Mouse (Mus musculus) hindbrain, embryonic 11.5 days (tissue): ENCODE results near the gene Gpatch2l. TPM values are rescaled to one million over a fixed set of nuclear protein-coding genes. Genes with fewer than 3 reads are reported as not detected.

Experiments used
- ATAC-seq: fragments of 200-750 bp; cut with Nextera tagmentation; 2 replicates; pipeline ENCODE4 v1.8.0; 2017; ENCODE audit warnings: mild to moderate bottlenecking, moderate TSS enrichment, moderate library complexity; ENCODE audit not compliant: low FRiP score
- DNase-seq: peaks from one replicate; pipeline ENCODE4 v3.0.0-alpha.2; 2015; ENCODE audit warnings: low spot score
- H3K27ac ChIP-seq: fragments of 300-500 bp; sonication (generic); 2 replicates; pipeline ENCODE4 v1.5.1; 2014; ENCODE audit warnings: mild to moderate bottlenecking, low read depth, low read length
- H3K27me3 ChIP-seq: fragments of 300-500 bp; sonication (generic); 2 replicates; pipeline ENCODE4 v1.6.1; 2014; ENCODE audit warnings: mild to moderate bottlenecking, low read length, moderate library complexity, mixed read lengths; ENCODE audit not compliant: control insufficient read depth, insufficient read depth
- H3K36me3 ChIP-seq: fragments of 300-500 bp; sonication (generic); 2 replicates; pipeline ENCODE4 v1.6.1; 2014; ENCODE audit warnings: mild to moderate bottlenecking, low read length, moderate library complexity, mixed read lengths; ENCODE audit not compliant: control insufficient read depth, insufficient read depth
- H3K4me1 ChIP-seq: fragments of 300-500 bp; sonication (generic); replicated peaks from 2 replicates; pipeline ENCODE4 v1.6.1; 2014; ENCODE audit warnings: low read length, mixed read lengths; ENCODE audit not compliant: control insufficient read depth, insufficient read depth
- H3K4me2 ChIP-seq: fragments of 300-500 bp; sonication (generic); replicated peaks from 2 replicates; pipeline ENCODE4 v1.6.1; 2014; ENCODE audit warnings: mild to moderate bottlenecking, low read depth, low read length
- H3K4me3 ChIP-seq: fragments of 300-500 bp; sonication (generic); 2 replicates; pipeline ENCODE4 v1.5.1; 2014; ENCODE audit warnings: low read depth, low read length
- H3K9ac ChIP-seq: fragments of 300-500 bp; sonication (generic); 2 replicates; pipeline ENCODE4 v1.6.1; 2014; ENCODE audit warnings: low read depth, low read length
- H3K9me3 ChIP-seq: fragments of 300-500 bp; sonication (generic); 2 replicates; pipeline ENCODE4 v1.6.1; 2016; ENCODE audit warnings: low read length; ENCODE audit not compliant: control insufficient read depth
- WGBS: fragments of 180-500 bp; shearing (Covaris S2); extraction: QIAGEN DNeasy Blood & Tissue Kit; methylation state at CpG from one replicate; pipeline ENCODE4 v1.1.7; 2014; 5-methylcytosine and 5-hydroxymethylcytosine counted together
- polyA plus RNA-seq: library from polyadenylated mRNA; unstranded; fragments of >200 nt; fragmentation: Nextera tagmentation; extraction: Ambion mirVana; gene quantifications from 2 replicates; pipeline ENCODE4 v1.2.1, GENCODE M21; 2014

Gene Gpatch2l
- polyA plus RNA-seq, 1 experiment from 2014 or later = 17.4 TPM

DNA sequence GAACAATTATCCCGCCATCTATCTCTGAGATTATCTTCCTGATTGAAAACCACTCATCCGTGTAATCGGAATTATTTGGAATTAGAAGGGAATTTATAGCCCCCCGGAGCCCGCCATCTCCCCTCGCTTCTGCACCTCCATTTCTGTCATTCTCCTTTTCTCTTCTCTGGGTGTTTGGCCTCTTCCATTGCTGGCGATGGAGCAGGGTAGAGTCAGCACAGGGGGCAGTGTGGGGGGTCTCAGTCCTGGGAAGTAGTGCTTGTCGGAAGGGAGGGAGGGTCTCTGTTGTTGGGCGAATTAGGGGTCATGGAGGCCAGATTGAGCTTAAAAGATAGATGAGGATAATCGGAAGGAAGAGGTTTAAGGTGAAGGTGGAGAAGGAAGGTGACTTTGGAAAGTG lies 89.6 kb downstream of the Gpatch2l start:
- Histone ChIP-seq H3K27me3 (no peaks in the 10 kb centered on the region), H3K27ac (no peak overlapping the region), H3K9me3 (no peaks in the 10 kb centered on the region), H3K9ac (no peak overlapping the region), H3K4me3 (no peak overlapping the region), H3K4me2 (no peak overlapping the region), H3K4me1 (no peaks in the 10 kb centered on the region), H3K36me3 (no peaks in the 10 kb centered on the region)
- WGBS = 70% methylated on average over 10 of the region's 10 CpGs
- ATAC-seq (no peak), DNase-seq (no peak)

DNA sequence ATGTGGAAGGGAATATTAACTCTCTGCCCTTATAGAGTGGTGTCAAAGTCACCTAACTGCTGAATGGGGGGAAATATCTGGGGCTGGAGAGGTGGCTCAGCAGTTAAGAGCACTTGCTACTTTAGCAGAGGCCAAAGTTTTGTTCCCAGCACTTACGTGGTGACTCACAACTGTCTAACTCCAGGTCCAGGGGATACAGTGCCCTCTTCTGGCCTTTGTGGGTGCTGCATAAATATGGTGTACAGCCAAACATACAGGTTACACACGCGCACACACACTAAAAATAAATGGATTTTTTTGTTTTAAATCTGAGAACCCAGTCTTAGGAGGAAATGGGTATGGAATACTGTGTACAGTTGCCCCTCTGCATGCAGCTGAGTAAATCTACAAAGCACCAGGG lies 94.6 kb downstream of the Gpatch2l start:
- WGBS = 88% methylated on average over 3 of the region's 3 CpGs
- no peaks in the 10 kb centered on the region for H3K27me3 ChIP-seq
- DNase-seq = no peak

DNA sequence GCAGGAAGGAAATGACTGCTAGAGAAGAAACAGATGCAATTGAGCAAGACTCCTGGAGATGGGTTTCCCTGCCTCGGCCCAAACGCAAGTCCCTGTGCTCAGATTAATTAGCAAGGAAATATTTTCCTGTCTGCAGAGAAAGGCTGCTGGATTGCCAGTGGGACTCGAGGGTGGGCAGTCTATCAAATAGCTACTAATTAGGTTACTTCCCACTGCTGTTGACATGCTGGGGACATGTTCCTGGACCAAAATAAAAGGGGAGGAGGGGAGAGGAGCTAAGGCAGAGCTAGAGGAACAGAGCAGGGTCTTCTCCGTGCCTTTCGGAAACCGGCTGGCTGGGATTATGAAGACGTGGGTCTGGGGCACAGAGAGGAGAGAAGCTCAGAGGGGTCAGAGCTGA lies 95.2 kb downstream of the Gpatch2l start:
- WGBS = 66% methylated on average over 7 of the region's 7 CpGs
- DNase-seq (no peak), ATAC-seq (no peak)
- H3K27me3 ChIP-seq = no peaks in the 10 kb centered on the region
- no peaks in the 10 kb centered on the region for H3K36me3 ChIP-seq
- no peak overlapping the region for H3K4me2 ChIP-seq
- H3K4me3 ChIP-seq = no peak overlapping the region
- no peaks in the 10 kb centered on the region for H3K4me1 ChIP-seq
- no peak overlapping the region for H3K27ac ChIP-seq
- H3K9ac ChIP-seq = no peak overlapping the region
- no peaks in the 10 kb centered on the region for H3K9me3 ChIP-seq

More for the DNA sequence above, 94.6 kb downstream of the Gpatch2l start:
- Histone ChIP-seq H3K9me3 (no peaks in the 10 kb centered on the region), H3K4me3 (no peak overlapping the region), H3K4me2 (no peak overlapping the region), H3K9ac (no peak overlapping the region), H3K4me1 (no peaks in the 10 kb centered on the region), H3K36me3 (no peaks in the 10 kb centered on the region), H3K27ac (no peak overlapping the region)
- no peak for ATAC-seq

Other genes with a start within 250 kb of the Gpatch2l start
- 5.7 and 6.0 TPM in 2 replicates for gene Tgfb3, start 162.8 kb upstream of the Gpatch2l start, polyA plus RNA-seq
- 93.8 and 102 TPM in 2 replicates for gene Ift43, start 159.3 kb upstream of the Gpatch2l start, polyA plus RNA-seq
- gene Esrrb, start 119.3 kb downstream of the Gpatch2l start, polyA plus RNA-seq = 0.78 and 0.91 TPM in 2 replicates